Mouse (Mus musculus): ENCODE results near the gene Plekha3. TPM values are rescaled to one million over a fixed set of nuclear protein-coding genes. Genes with fewer than 3 reads are reported as not detected.

Plekha3 gene
- polyA plus RNA-seq (2014; fragmentation: Illumina TruSeq; extraction: RNeasy Lipid Tissue Mini Kit (QIAGEN cat#74804); ENCODE audit: low read depth, low replicate concordance): 107 TPM

DNA sequence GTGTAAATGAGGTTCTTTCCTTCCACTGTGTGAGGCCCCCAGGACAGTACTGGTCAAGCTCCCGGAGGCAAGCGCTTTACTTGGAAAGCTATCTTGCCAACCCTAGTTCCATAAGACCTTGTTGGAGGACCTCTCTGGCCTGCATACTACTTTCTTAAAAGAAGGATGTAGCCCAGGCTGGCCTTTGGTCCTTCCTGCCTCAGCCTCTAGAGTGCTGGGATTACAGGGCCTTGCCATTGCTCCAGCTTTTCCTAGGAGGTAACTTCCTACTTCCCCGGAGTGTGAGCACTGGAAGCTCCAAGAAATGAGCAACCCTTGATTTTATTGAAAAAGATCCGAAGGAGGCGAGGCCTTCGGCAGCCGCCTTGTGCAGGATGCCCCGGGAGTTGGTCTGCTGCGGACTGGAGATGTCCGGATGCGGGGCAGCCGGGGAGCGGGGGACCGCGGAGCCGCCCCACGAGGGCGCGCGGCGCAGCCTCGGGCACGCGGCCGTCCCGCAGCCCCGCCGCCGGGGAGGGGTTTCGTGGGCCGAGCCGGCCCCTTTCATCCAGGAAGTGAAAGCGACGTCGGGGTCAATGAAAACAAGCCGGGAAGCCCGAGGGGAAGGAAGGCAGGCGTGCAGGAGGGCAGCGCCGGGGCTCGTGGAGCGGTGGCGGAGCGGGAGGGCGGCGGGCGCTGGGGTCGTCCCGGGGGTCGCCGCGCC lies at the start of gene Plekha3:
TSS of gene Plekha3 (plus strand) at position 557 of the 703 bp plus-strand sequence.

DNA sequence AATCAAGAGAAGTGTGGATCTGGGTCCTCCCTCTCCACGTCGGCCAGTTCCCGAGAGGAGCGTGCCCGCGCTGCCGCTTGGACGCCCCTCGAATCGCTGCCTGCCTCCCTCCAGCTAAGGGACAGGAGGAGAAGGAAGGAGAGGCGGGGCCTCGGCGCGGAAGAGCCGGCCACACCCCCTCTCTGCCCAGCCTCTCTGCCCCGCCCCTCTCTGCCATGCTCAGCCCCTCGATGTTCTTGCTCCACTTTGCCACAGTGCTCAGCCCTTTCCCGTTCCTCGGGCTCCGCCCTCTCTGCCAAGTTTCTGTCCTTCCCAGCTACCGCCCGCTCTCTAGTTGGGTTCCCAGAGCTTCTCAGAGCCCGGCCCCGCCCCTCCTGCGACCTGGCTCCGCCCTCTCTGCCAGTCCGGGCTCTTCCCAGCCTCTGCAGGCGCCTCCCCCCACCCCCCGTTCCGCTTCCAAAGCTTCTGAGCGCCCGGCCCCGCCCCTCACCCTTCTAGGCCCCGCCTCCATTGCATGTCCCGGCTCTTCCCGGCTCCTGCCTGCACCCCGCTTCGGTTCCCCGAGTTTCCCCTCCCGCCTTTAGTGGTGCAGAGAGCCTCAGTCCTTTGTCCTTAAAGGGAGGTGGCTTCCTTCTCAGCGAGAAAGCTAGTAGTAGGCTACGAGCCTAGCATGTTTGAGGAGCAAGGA lies 27.1 kb upstream of the Plekha3 start, which contains the start of the genes Prkra and Pjvk:
TSS of gene Prkra (minus strand) at position 133 of the 688 bp plus-strand sequence.
TSS of gene Pjvk (plus strand) at position 594 of the 688 bp plus-strand sequence.

DNA sequence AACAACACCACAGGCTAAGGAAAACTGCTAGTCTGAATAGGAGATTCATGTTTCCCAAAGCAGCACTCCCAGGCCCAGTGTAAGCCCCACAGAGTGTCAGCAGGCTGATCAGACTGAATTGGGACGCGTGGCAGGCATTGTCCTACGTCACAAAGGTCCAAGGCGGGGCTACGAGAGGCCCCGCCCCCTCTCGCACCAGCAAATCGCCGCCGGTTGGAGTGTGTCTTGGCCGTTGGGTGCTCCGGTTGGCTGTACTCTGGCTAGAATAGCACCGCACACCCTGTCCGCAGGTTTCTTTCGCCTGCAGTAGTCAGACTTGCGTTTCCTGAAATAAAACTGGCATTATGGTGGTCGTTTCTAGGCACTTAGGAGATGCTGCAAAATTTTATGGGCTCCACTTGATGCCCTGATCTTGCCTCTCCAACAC lies 2.1 kb upstream of the Plekha3 start, which contains the start of gene Fkbp7:
TSS of gene Fkbp7 (minus strand) at position 151 of the 427 bp plus-strand sequence.

Other genes starting within 250 kb of the Plekha3 start
- gene Prkra, start 27.3 kb upstream of the Plekha3 start, polyA plus RNA-seq (2014; fragmentation: Illumina TruSeq; extraction: RNeasy Lipid Tissue Mini Kit (QIAGEN cat#74804); ENCODE audit: low read depth, low replicate concordance): 57.5 TPM
- gene Pjvk, start 26.8 kb upstream of the Plekha3 start, polyA plus RNA-seq (2014; fragmentation: Illumina TruSeq; extraction: RNeasy Lipid Tissue Mini Kit (QIAGEN cat#74804); ENCODE audit: low read depth, low replicate concordance): not detected
- 55.6 TPM for gene Fkbp7, start 2.2 kb upstream of the Plekha3 start, polyA plus RNA-seq (2014; fragmentation: Illumina TruSeq; extraction: RNeasy Lipid Tissue Mini Kit (QIAGEN cat#74804); ENCODE audit: low read depth, low replicate concordance)